Mouse (Mus musculus): ENCODE measurements around the gene Ugt1a6a.

Ugt1a6a gene

GRCm38 (mm10) chr1:88263778-88264177, 129.2 kb downstream of the Ugt1a6a start:
- in situ Hi-C loops (cut with MboI, MseI) = no loop called here

DNA sequence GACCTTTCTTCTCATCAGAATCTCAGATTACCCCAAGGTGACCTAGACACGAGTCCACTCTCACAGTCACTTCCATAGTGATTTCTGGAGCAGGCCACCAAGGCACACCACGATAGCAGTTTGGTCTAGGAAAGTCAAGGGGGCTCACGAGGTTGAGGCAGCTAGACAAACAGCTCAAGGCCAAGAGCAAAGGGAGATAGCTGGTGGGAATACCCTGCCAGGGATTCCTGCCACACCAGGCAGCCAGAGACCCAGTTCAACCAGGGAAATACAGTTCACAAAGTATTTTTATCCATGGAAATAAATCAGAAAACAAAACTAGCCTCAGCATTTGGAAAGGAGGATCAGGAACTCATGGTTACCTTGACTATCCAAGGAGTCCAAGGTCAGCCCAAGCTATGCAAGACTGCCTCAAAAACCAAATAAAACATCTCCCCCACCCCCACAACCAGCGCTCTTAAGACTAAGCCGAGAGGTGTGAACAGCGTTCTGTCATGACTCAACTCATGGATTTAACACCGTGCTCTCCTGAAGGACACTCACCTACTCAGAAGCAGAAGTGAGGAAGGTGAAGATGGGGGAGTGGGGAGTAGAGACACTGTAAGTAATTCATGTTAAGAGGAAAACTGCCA, 129.7 kb downstream of the Ugt1a6a start:
- in situ Hi-C loops (cut with MboI, MseI) = no loop called here

DNA sequence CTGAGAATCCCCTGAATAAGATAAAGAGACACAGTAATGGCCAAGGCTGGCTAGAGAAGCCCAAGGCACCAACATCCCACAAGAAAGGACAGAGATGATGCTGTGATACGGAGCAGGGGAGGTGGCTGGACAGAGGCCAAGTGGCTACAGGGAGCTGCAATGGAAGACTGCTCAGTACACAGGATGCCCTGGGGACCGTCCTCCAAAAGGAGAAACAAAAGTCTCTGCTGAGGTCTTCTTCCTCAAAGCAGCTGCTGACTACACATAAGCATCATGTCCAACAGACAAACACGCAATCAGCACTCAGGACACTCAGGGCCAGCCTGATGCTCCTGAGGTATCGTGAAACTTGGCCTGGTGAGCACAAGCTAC, 130.2 kb downstream of the Ugt1a6a start:
- in situ Hi-C loops (cut with MboI, MseI) = no loop called here

- in situ Hi-C loops (cut with MboI, MseI) = no loop called here
Measured at GRCm38 (mm10) chr1:88266123-88266522, 131.5 kb downstream of the Ugt1a6a start.

DNA sequence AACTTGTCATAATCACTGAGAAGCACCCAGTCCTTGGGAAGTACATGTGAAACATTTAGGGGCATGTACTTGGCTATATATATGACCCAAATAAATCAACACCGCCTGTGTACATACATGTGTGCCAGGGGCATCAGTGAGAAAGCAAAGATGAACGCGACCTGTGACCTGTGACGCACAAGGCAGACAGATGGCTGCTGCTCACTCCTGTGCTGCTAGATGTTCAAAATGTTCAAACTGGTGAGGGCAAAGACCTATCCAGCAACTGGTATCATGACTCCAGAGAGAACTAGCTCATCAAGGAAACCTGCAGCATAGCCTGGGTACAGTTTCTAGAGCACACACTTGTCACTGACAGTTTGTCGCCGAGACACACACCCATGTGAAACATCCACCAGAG, 132.9 kb downstream of the Ugt1a6a start:
- in situ Hi-C loops (cut with MboI, MseI) = no loop called here

GRCm38 (mm10) chr1:88268070-88268469, 133.5 kb downstream of the Ugt1a6a start:
- in situ Hi-C loops (cut with MboI, MseI) = no loop called here

Measured in T-helper 17 cell (primary cell).